Mouse (Mus musculus): ENCODE measurements around the gene Snn. TPM values are rescaled to one million over a fixed set of nuclear protein-coding genes. Genes with fewer than 3 reads are reported as not detected.

The Snn gene
- polyA plus RNA-seq, 1 experiment from 2014 or later = 133 TPM

- H3K27ac ChIP-seq = no peak overlapping the region
- WGBS = 87% methylated on average over 7 of the region's 7 CpGs
- H3K9me3 ChIP-seq = no peaks in the 10 kb centered on the region
- H3K9ac ChIP-seq (replicated peaks) = no peak overlapping the region
- H3K4me3 ChIP-seq (replicated peaks) = no peak overlapping the region
- H3K4me2 ChIP-seq (replicated peaks) = peak overlapping the region; percentile 88
- H3K4me1 ChIP-seq (replicated peaks) = peaks cover 78% of the 10 kb centered on the region
- peaks cover 41% of the 10 kb centered on the region for H3K36me3 ChIP-seq
- ATAC-seq = no peak
- no peaks in the 10 kb centered on the region for H3K27me3 ChIP-seq
These were observed 9.1 kb downstream of the Snn start for GRCm38 (mm10) chr16:11069710-11070420.

DNA sequence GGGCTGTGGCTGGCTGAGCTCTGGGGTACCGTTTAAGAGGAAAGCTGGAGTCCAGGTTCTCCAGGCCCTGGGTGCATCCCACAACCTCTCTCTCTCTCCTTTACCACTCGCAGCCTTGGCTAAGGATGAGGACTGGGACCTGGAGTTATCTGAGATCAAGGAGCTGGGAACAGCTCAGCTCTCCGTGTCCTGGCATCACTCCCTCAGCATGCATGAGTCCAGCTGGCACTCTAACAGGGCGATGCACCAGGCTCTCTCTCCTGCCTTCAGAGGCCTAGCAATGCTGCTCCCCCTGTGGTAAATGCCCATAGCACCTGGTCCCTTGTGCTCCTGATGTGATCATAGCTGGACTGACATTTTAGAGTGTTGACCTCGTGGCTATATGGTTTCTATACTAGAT is 10.4 kb downstream of the Snn start:
- Histone ChIP-seq H3K4me2 (replicated peaks) (no peak overlapping the region), H3K27ac (no peak overlapping the region), H3K9me3 (no peaks in the 10 kb centered on the region), H3K9ac (replicated peaks) (no peak overlapping the region), H3K4me3 (replicated peaks) (no peak overlapping the region), H3K36me3 (peaks cover 54% of the 10 kb centered on the region), H3K27me3 (no peaks in the 10 kb centered on the region), H3K4me1 (replicated peaks) (peaks cover 69% of the 10 kb centered on the region)
- no peak for ATAC-seq
- WGBS = 94% methylated on average over 5 of the region's 5 CpGs

- peak overlapping the region; percentile 9; the same call in 1 of the 2 replicates for H3K27ac ChIP-seq
- H3K4me2 ChIP-seq (replicated peaks) = no peak overlapping the region
- H3K9ac ChIP-seq (replicated peaks) = no peak overlapping the region
- H3K36me3 ChIP-seq = peaks cover 61% of the 10 kb centered on the region
- ATAC-seq = no peak
- no peaks in the 10 kb centered on the region for H3K27me3 ChIP-seq
- 91% methylated on average over 4 of the region's 4 CpGs for WGBS
- H3K9me3 ChIP-seq = no peaks in the 10 kb centered on the region
- H3K4me1 ChIP-seq (replicated peaks) = peaks cover 69% of the 10 kb centered on the region
- H3K4me3 ChIP-seq (replicated peaks) = no peak overlapping the region
These were observed 11.1 kb downstream of the Snn start for GRCm38 (mm10) chr16:11071887-11072286.

- Histone ChIP-seq H3K4me3 (replicated peaks) (no peak overlapping the region), H3K9me3 (no peaks in the 10 kb centered on the region), H3K9ac (replicated peaks) (no peak overlapping the region), H3K36me3 (peaks cover 62% of the 10 kb centered on the region), H3K27me3 (no peaks in the 10 kb centered on the region), H3K4me1 (replicated peaks) (peaks cover 65% of the 10 kb centered on the region), H3K4me2 (replicated peaks) (no peak overlapping the region), H3K27ac (peak overlapping the region; percentile 9; the same call in 1 of the 2 replicates)
- no peak for ATAC-seq
- WGBS = 89% methylated on average over 8 of the region's 8 CpGs
These were observed 11.7 kb downstream of the Snn start for GRCm38 (mm10) chr16:11072454-11072853.

- Histone ChIP-seq H3K27me3 (no peaks in the 10 kb centered on the region), H3K9me3 (no peaks in the 10 kb centered on the region), H3K4me3 (replicated peaks) (no peak overlapping the region), H3K4me2 (replicated peaks) (no peak overlapping the region), H3K36me3 (peaks cover 62% of the 10 kb centered on the region), H3K9ac (replicated peaks) (no peak overlapping the region), H3K4me1 (replicated peaks) (peaks cover 58% of the 10 kb centered on the region), H3K27ac (no peak overlapping the region)
- WGBS = 77% methylated on average over 6 of the region's 6 CpGs
- no peak for ATAC-seq
These were observed 12.3 kb downstream of the Snn start for GRCm38 (mm10) chr16:11073060-11073459.

- Histone ChIP-seq H3K4me1 (replicated peaks) (peaks cover 15% of the 10 kb centered on the region), H3K4me3 (replicated peaks) (no peak overlapping the region), H3K9ac (replicated peaks) (no peak overlapping the region), H3K4me2 (replicated peaks) (no peak overlapping the region), H3K27me3 (no peaks in the 10 kb centered on the region), H3K9me3 (no peaks in the 10 kb centered on the region), H3K27ac (no peak overlapping the region), H3K36me3 (peaks cover 77% of the 10 kb centered on the region)
- WGBS = 94% methylated on average over 9 of the region's 9 CpGs
- ATAC-seq = no peak
These were observed 17.0 kb downstream of the Snn start for GRCm38 (mm10) chr16:11077601-11078201.

DNA sequence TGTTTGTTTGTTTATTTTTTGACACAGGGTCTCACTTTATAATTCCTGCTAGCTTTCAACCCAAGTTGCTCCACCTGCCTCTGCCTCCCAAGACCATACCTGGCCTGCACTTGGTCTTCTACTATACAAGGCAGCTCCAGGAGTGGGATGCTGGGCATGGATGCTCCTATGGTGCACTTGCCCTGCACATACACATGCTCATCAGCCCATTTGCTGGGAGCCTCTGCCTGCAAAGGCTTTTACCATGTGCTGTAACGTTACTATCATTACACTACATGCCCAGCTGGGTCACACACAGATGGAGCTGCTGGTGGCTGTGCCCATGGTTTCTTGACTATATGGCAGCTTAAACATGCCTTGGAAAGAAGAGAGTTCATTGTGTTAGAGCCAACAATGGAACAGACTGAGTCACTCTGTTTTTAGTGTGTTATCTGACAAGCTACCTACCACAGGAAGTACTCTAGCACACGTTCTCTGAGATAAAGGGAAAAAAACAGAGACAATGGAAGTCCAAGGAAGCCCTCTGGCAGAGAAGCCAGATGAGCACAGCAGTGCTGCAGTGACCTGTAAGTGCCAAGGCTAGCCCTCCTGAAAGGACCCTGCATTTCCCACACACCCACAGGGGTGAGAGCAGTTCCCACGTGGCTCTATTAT is 17.6 kb downstream of the Snn start:
- H3K36me3 ChIP-seq = peaks cover 77% of the 10 kb centered on the region

GRCm38 (mm10) chr16:11084181-11084580 is 23.4 kb downstream of the Snn start:
- Histone ChIP-seq H3K27me3 (no peaks in the 10 kb centered on the region), H3K9me3 (no peaks in the 10 kb centered on the region), H3K4me2 (replicated peaks) (no peak overlapping the region), H3K4me3 (replicated peaks) (no peak overlapping the region), H3K9ac (replicated peaks) (no peak overlapping the region), H3K36me3 (peaks cover 81% of the 10 kb centered on the region), H3K27ac (no peak overlapping the region), H3K4me1 (replicated peaks) (peaks cover 10% of the 10 kb centered on the region; the same call in 1 of the 2 replicates)
- no peak for ATAC-seq
- WGBS = 93% methylated on average over 8 of the region's 8 CpGs

More for the DNA sequence above, 17.6 kb downstream of the Snn start:
- WGBS = 87% methylated on average over 3 of the region's 3 CpGs
- H3K4me1 ChIP-seq (replicated peaks) = peaks cover 8% of the 10 kb centered on the region
- H3K27ac ChIP-seq = no peak overlapping the region
- ATAC-seq = no peak
- H3K4me3 ChIP-seq (replicated peaks) = no peak overlapping the region
- no peaks in the 10 kb centered on the region for H3K27me3 ChIP-seq
- H3K9ac ChIP-seq (replicated peaks) = no peak overlapping the region
- no peak overlapping the region for H3K4me2 ChIP-seq (replicated peaks)
- H3K9me3 ChIP-seq = no peaks in the 10 kb centered on the region

GRCm38 (mm10) chr16:11086299-11086698 is 25.6 kb downstream of the Snn start:
- WGBS = 98% methylated on average over 3 of the region's 3 CpGs
- Histone ChIP-seq H3K36me3 (peaks cover 80% of the 10 kb centered on the region), H3K4me3 (replicated peaks) (no peak overlapping the region), H3K4me1 (replicated peaks) (peaks cover 10% of the 10 kb centered on the region; the same call in 1 of the 2 replicates), H3K27me3 (no peaks in the 10 kb centered on the region), H3K27ac (no peak overlapping the region), H3K4me2 (replicated peaks) (no peak overlapping the region), H3K9ac (replicated peaks) (no peak overlapping the region), H3K9me3 (no peaks in the 10 kb centered on the region)
- no peak for ATAC-seq

DNA sequence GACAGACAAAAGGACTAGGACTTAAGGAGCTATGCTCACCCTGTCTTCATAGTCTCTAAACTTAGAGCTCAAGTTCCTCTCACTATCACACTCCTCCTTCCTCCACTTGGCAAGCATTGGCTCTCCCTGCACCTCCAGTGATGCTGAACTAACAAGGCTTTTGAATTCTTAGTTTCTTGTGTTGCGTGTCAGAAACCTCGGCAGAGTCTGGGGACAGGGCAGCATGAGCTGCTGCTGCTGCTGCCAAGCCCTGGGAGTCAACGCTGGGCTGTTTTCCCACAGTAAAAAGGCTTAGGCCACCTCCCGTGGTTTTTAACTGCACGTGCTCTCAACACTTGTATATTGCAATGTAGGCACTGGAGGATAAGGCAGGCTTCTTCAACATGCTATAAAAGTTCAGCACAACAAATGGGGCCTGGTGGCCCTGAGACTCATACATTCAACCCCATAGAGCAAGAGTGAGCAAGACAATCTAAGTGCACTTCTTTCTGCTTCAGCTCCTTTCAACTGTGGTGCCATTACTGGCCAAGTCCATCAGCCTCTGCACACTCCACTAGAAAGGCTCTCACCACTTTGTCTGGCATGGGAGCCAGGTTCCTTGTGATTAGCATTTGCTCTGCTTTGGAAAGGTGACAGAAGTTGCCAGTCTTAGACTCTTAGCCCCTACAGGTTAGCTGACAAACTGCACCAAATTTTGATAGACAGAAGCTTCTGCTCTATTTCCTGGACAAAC is 26.3 kb downstream of the Snn start:
- ATAC-seq = peak; percentile 41
- 41% methylated on average over 5 of the region's 5 CpGs for WGBS
- no peak overlapping the region for H3K4me2 ChIP-seq (replicated peaks)
- no peak overlapping the region for H3K9ac ChIP-seq (replicated peaks)
- H3K27ac ChIP-seq = peak overlapping the region; percentile 14; the same call in 1 of the 2 replicates
- H3K4me3 ChIP-seq (replicated peaks) = no peak overlapping the region
- no peaks in the 10 kb centered on the region for H3K9me3 ChIP-seq
- H3K27me3 ChIP-seq = no peaks in the 10 kb centered on the region
- peaks cover 88% of the 10 kb centered on the region for H3K36me3 ChIP-seq
- peaks cover 10% of the 10 kb centered on the region; the same call in 1 of the 2 replicates for H3K4me1 ChIP-seq (replicated peaks)

- no peak overlapping the region for H3K27ac ChIP-seq
- H3K36me3 ChIP-seq = peaks cover 71% of the 10 kb centered on the region
- 83% methylated on average over 10 of the region's 10 CpGs for WGBS
- no peaks in the 10 kb centered on the region for H3K9me3 ChIP-seq
- H3K9ac ChIP-seq (replicated peaks) = no peak overlapping the region
- H3K4me3 ChIP-seq (replicated peaks) = no peak overlapping the region
- no peak overlapping the region for H3K4me2 ChIP-seq (replicated peaks)
- H3K4me1 ChIP-seq (replicated peaks) = peaks cover 10% of the 10 kb centered on the region; the same call in 1 of the 2 replicates
- ATAC-seq = no peak
- H3K27me3 ChIP-seq = no peaks in the 10 kb centered on the region
These were observed 30.3 kb downstream of the Snn start for GRCm38 (mm10) chr16:11090836-11091570.
